Mouse (Mus musculus): ENCODE measurements around the gene Alox12b.
A peak's percentile ranks its signal among the peaks of the same experiment; 100 is the strongest.

Gene Alox12b

GRCm38 (mm10) chr11:69156800-69157199, at the start of gene Alox12b:
TSS of gene Alox12b (plus strand) at chr11:69156989.
- peak; percentile 28 for DNase-seq

- DNase-seq: no peak
Observed at GRCm38 (mm10) chr11:69107676-69108075, 49.1 kb upstream of the Alox12b start.

- DNase-seq: no peak
Observed at GRCm38 (mm10) chr11:69108223-69108622, 48.6 kb upstream of the Alox12b start.

- no peak for DNase-seq
Observed at GRCm38 (mm10) chr11:69109032-69109900, 47.5 kb upstream of the Alox12b start.

GRCm38 (mm10) chr11:69110319-69111046, 46.3 kb upstream of the Alox12b start:
- peak; percentile 97 for DNase-seq

- DNase-seq: no peak
Observed at GRCm38 (mm10) chr11:69111051-69111810, 45.6 kb upstream of the Alox12b start.

GRCm38 (mm10) chr11:69111865-69112264, 44.9 kb upstream of the Alox12b start:
- no peak for DNase-seq

GRCm38 (mm10) chr11:69114018-69114417, 42.8 kb upstream of the Alox12b start:
- no peak for DNase-seq

- DNase-seq: no peak
Observed at GRCm38 (mm10) chr11:69114621-69115020, 42.2 kb upstream of the Alox12b start.

- no peak for DNase-seq
Observed at GRCm38 (mm10) chr11:69116843-69117242, 39.9 kb upstream of the Alox12b start.

GRCm38 (mm10) chr11:69117737-69118695, 38.8 kb upstream of the Alox12b start:
- peak; percentile 74 for DNase-seq

GRCm38 (mm10) chr11:69118765-69119164, 38.0 kb upstream of the Alox12b start:
- peak; percentile 90 for DNase-seq

- DNase-seq: no peak
Observed at GRCm38 (mm10) chr11:69119446-69120155, 37.2 kb upstream of the Alox12b start.

GRCm38 (mm10) chr11:69120221-69121000, 36.4 kb upstream of the Alox12b start, which contains the start of gene Hes7:
TSS of gene Hes7 (plus strand) at chr11:69120404.
- no peak for DNase-seq

GRCm38 (mm10) chr11:69121001-69121740, 35.6 kb upstream of the Alox12b start:
- peak; percentile 62 for DNase-seq

GRCm38 (mm10) chr11:69121741-69122335, 35.0 kb upstream of the Alox12b start:
- DNase-seq: no peak

GRCm38 (mm10) chr11:69122336-69122951, 34.3 kb upstream of the Alox12b start, which contains the start of gene 9130213A22Rik:
TSS of gene 9130213A22Rik (minus strand) at chr11:69122589.
- peak; percentile 95 for DNase-seq

GRCm38 (mm10) chr11:69123056-69123692, 33.6 kb upstream of the Alox12b start:
- peak; percentile 92 for DNase-seq

Measured in kidney, postnatal 10 days (tissue).